In the genomic region with DNA sequence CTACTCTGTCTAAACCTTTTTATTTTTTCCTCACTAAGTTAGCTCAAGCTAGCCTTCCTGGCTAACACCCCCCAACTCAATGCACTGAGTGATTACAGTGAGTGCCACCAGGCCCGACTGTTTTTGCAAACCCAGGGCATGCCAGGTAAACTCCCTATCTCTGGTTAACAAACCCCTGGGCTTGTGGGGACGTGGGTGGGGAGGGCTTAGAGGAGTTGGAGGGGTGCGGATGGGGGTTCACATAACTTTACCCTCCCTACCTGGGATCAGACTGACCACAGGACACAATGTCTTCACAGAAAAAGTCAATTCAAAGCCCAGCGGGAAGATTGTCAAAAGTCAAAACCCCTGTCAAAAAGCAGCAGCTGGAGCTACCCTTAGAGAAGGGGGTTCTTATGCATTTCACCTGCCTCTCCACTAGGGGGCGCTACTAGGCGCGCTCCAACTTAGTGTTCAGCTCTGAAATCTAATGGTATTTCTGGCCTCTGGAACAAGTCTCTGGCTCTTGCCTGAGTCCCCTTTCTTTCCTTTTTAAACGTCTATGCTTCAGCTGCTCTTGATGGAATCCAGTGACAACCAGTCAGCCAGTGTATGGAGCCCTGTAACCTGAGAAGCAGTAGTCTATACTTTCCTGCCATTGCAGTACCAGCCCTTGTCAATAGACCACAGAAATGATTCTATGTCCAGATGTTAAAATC, we compare ENCODE assay signal across 8 mouse cellular contexts. TPM values are rescaled to one million over a fixed set of nuclear protein-coding genes. Genes with fewer than 3 reads are reported as not detected.
A peak's percentile ranks its signal among the peaks of the same experiment; 100 is the strongest.
DNase-seq lines count a peak whose midpoint lies in the region; ATAC-seq and TF ChIP-seq lines count a peak whose summit lies in the region.

No protein-coding gene starts in this region.

- no peak overlapping the region for H3K27ac ChIP-seq in embryonic fibroblast, embryonic 13.5 days (ENCODE audit: insufficient read depth, low read length)
- no peak overlapping the region for H3K27ac ChIP-seq in kidney, embryonic 14.5 days (ENCODE audit: low read depth, low read length)

- H3K4me1 ChIP-seq in embryonic fibroblast, embryonic 13.5 days (ENCODE audit: control insufficient read depth, insufficient read depth, low read length) = no peaks in the 10 kb centered on the region
- H3K4me1 ChIP-seq in kidney, embryonic 14.5 days (ENCODE audit: control insufficient read depth, insufficient read depth, low read length) = no peaks in the 10 kb centered on the region
- H3K4me1 ChIP-seq in lung, adult 2 months (ENCODE audit: control insufficient read depth, insufficient read depth, low read length) = no peaks in the 10 kb centered on the region

- no peak for TF ChIP-seq POLR2A in embryonic fibroblast, embryonic 13.5 days (IDR thresholded peaks at IDR 0.05; ENCODE audit: low read depth, low read length)
- TF ChIP-seq POLR2A in lung, adult 2 months (IDR thresholded peaks at IDR 0.05; ENCODE audit: borderline replicate concordance, extremely low read depth, low read depth, low read length) = no peak

- ATAC-seq in cerebellum, adult (ENCODE audit: insufficient number of reproducible peaks, low FRiP score, low TSS enrichment) = peak; percentile 58; the same call in 1 of the 2 replicates
- ATAC-seq in kidney, embryonic 14.5 days (ENCODE audit: low FRiP score, low TSS enrichment) = peak; percentile 60; the same call in 1 of the 2 replicates

- H3K36me3 ChIP-seq in kidney, embryonic 14.5 days (ENCODE audit: control insufficient read depth, insufficient read depth, low read length) = peaks cover 19% of the 10 kb centered on the region

- H3K9ac ChIP-seq in kidney, embryonic 14.5 days (ENCODE audit: low read depth, low read length) = no peak overlapping the region

- no peaks in the 10 kb centered on the region for H3K9me3 ChIP-seq in kidney, embryonic 14.5 days (ENCODE audit: control insufficient read depth, low read length)

- no peak overlapping the region for H3K4me2 ChIP-seq in kidney, embryonic 14.5 days (replicated peaks; ENCODE audit: low read depth, low read length)

- TF ChIP-seq CTCF in embryonic fibroblast, embryonic 13.5 days (IDR thresholded peaks at IDR 0.05; ENCODE audit: borderline replicate concordance, insufficient read depth, low read length) = peak; percentile 59; the same call in 1 of the 2 replicates
- peak; percentile 83 for TF ChIP-seq CTCF in lung, adult 2 months (IDR thresholded peaks at IDR 0.05; ENCODE audit: insufficient read depth, low read length)

- 28% methylated on average over 8 of the region's 8 CpGs for WGBS in kidney, embryonic 14.5 days
- 27% methylated on average over 8 of the region's 8 CpGs for WGBS in lung, adult 2 months

- H3K4me3 ChIP-seq in embryonic fibroblast, embryonic 13.5 days (ENCODE audit: insufficient read depth, low read length) = no peak overlapping the region
- H3K4me3 ChIP-seq in kidney, embryonic 14.5 days (ENCODE audit: low read length) = no peak overlapping the region
- H3K4me3 ChIP-seq in lung, adult 2 months (replicated peaks; ENCODE audit: extremely low read depth, low read depth, low read length) = no peak overlapping the region

- DNase-seq in cerebellum, adult 11 months = no peak
- DNase-seq in A20 (ENCODE audit: low read depth, low spot score) = peak; percentile 63
- DNase-seq in adrenal gland, postnatal 36 days = peak; percentile 73 to 79
- peak; percentile 53 for DNase-seq in lung, adult 2 months
- DNase-seq in skeletal muscle tissue, adult 2 months (ENCODE audit: low read depth, low spot score) = peak; percentile 23

- no peaks in the 10 kb centered on the region for H3K27me3 ChIP-seq in kidney, embryonic 14.5 days (ENCODE audit: control insufficient read depth, insufficient read depth, low read length)

RNA-seq across cellular contexts. Expression of a gene that starts 12.1 kb away (rescaled TPM):
- total RNA-seq in adrenal gland, postnatal 36 days (2021) = 10 to 100 TPM; 12.8 to 15.0 TPM
- 17.3 and 18.3 TPM in 2 replicates for polyA plus RNA-seq in embryonic fibroblast, embryonic 13.5 days (2011; ENCODE audit: insufficient read length, low read depth, missing spikeins)
- 24.7 and 28.6 TPM in 2 replicates for polyA plus RNA-seq in kidney, embryonic 14.5 days (2014; fragmentation: Nextera tagmentation; extraction: Ambion mirVana)
- polyA plus RNA-seq in lung, adult 2 months (2012; rRNA removed) = 5.5 and 6.8 TPM in 2 replicates

RNA-seq across cellular contexts. Expression of a gene that starts 19.0 kb away (rescaled TPM):
- 10 to 100 TPM; 24.1 to 43.3 TPM for total RNA-seq in adrenal gland, postnatal 36 days (2021)
- 23.9 and 32.3 TPM in 2 replicates for polyA plus RNA-seq in embryonic fibroblast, embryonic 13.5 days (2011; ENCODE audit: insufficient read length, low read depth, missing spikeins)
- polyA plus RNA-seq in kidney, embryonic 14.5 days (2014; fragmentation: Nextera tagmentation; extraction: Ambion mirVana) = 20.1 and 28.0 TPM in 2 replicates
- 8.5 and 10.9 TPM in 2 replicates for polyA plus RNA-seq in lung, adult 2 months (2012; rRNA removed)

RNA-seq across cellular contexts. Expression of a gene that starts 24.6 kb away (rescaled TPM):
- not detected for total RNA-seq in adrenal gland, postnatal 36 days (2021)
- not detected in 2 replicates for polyA plus RNA-seq in embryonic fibroblast, embryonic 13.5 days (2011; ENCODE audit: insufficient read length, low read depth, missing spikeins)
- polyA plus RNA-seq in kidney, embryonic 14.5 days (2014; fragmentation: Nextera tagmentation; extraction: Ambion mirVana) = 0.07 TPM in 1 of 2 replicates, not detected in the other
- polyA plus RNA-seq in lung, adult 2 months (2012; rRNA removed) = 0.05 TPM in 1 of 2 replicates, not detected in the other

RNA-seq across cellular contexts. Expression of a gene that starts 41.6 kb away (rescaled TPM):
- 1 to 10 TPM; 4.5 to 4.6 TPM for total RNA-seq in adrenal gland, postnatal 36 days (2021)
- polyA plus RNA-seq in embryonic fibroblast, embryonic 13.5 days (2011; ENCODE audit: insufficient read length, low read depth, missing spikeins) = 26.5 and 29.9 TPM in 2 replicates
- 10.7 and 23.0 TPM in 2 replicates for polyA plus RNA-seq in kidney, embryonic 14.5 days (2014; fragmentation: Nextera tagmentation; extraction: Ambion mirVana)
- 6.7 and 8.3 TPM in 2 replicates for polyA plus RNA-seq in lung, adult 2 months (2012; rRNA removed)
